Mouse (Mus musculus): ENCODE data around the gene Hmox1.
A peak's percentile ranks its signal among the peaks of the same experiment; 100 is the strongest.

Gene Hmox1

GRCm38 (mm10) chr8:75082181-75082805 lies 11.1 kb upstream of the Hmox1 start:
- Histone ChIP-seq H3K4me3 (replicated peaks; ENCODE audit: low read length) (no peak overlapping the region), H3K4me1 (replicated peaks; ENCODE audit: low read depth, low read length) (peaks cover 37% of the 10 kb centered on the region), H3K36me3 (ENCODE audit: insufficient read depth, low read length) (no peaks in the 10 kb centered on the region), H3K9me3 (ENCODE audit: low read length) (peaks cover 36% of the 10 kb centered on the region), H3K27me3 (ENCODE audit: insufficient read depth, low read length) (no peaks in the 10 kb centered on the region)
- TF ChIP-seq POU5F1 (IDR thresholded peaks at IDR 0.05; ENCODE audit: borderline replicate concordance, low read length) = no peak
- no peak for TF ChIP-seq CTCF (conservative IDR thresholded peaks at IDR 0.05; ENCODE audit: low read length)
- TF ChIP-seq NANOG (IDR thresholded peaks at IDR 0.05; ENCODE audit: borderline replicate concordance, low read length) = no peak

GRCm38 (mm10) chr8:75083846-75084245 lies 9.6 kb upstream of the Hmox1 start:
- H3K4me1 ChIP-seq (replicated peaks; ENCODE audit: low read depth, low read length) = peaks cover 43% of the 10 kb centered on the region
- TF ChIP-seq POU5F1 (IDR thresholded peaks at IDR 0.05; ENCODE audit: borderline replicate concordance, low read length) (no peak), NANOG (IDR thresholded peaks at IDR 0.05; ENCODE audit: borderline replicate concordance, low read length) (no peak), CTCF (conservative IDR thresholded peaks at IDR 0.05; ENCODE audit: low read length) (no peak)
- H3K27me3 ChIP-seq (ENCODE audit: insufficient read depth, low read length) = no peaks in the 10 kb centered on the region
- H3K36me3 ChIP-seq (ENCODE audit: insufficient read depth, low read length) = no peaks in the 10 kb centered on the region
- H3K9me3 ChIP-seq (ENCODE audit: low read length) = peaks cover 35% of the 10 kb centered on the region
- H3K4me3 ChIP-seq (replicated peaks; ENCODE audit: low read length) = 0 out of 2 replicates have a peak overlapping the region, but pooled peaks have one; percentile 23

- peaks cover 30% of the 10 kb centered on the region for H3K9me3 ChIP-seq (ENCODE audit: low read length)
- peaks cover 50% of the 10 kb centered on the region for H3K4me1 ChIP-seq (replicated peaks; ENCODE audit: low read depth, low read length)
- TF ChIP-seq CTCF (conservative IDR thresholded peaks at IDR 0.05; ENCODE audit: low read length) = no peak
- no peak for TF ChIP-seq POU5F1 (IDR thresholded peaks at IDR 0.05; ENCODE audit: borderline replicate concordance, low read length)
- TF ChIP-seq NANOG (IDR thresholded peaks at IDR 0.05; ENCODE audit: borderline replicate concordance, low read length) = no peak
- no peaks in the 10 kb centered on the region for H3K27me3 ChIP-seq (ENCODE audit: insufficient read depth, low read length)
- H3K36me3 ChIP-seq (ENCODE audit: insufficient read depth, low read length) = no peaks in the 10 kb centered on the region
- no peak overlapping the region for H3K4me3 ChIP-seq (replicated peaks; ENCODE audit: low read length)
Observed at GRCm38 (mm10) chr8:75084382-75085064, 8.9 kb upstream of the Hmox1 start.

GRCm38 (mm10) chr8:75086002-75086401 lies 7.4 kb upstream of the Hmox1 start:
- 0 out of 2 replicates have a peak, but pooled peaks cover 3% of the 10 kb centered on the region for H3K27me3 ChIP-seq (ENCODE audit: insufficient read depth, low read length)
- H3K4me1 ChIP-seq (replicated peaks; ENCODE audit: low read depth, low read length) = peaks cover 64% of the 10 kb centered on the region
- peaks cover 27% of the 10 kb centered on the region for H3K9me3 ChIP-seq (ENCODE audit: low read length)
- H3K4me3 ChIP-seq (replicated peaks; ENCODE audit: low read length) = no peak overlapping the region
- H3K36me3 ChIP-seq (ENCODE audit: insufficient read depth, low read length) = no peaks in the 10 kb centered on the region
- TF ChIP-seq CTCF (conservative IDR thresholded peaks at IDR 0.05; ENCODE audit: low read length) (no peak), POU5F1 (IDR thresholded peaks at IDR 0.05; ENCODE audit: borderline replicate concordance, low read length) (no peak), NANOG (IDR thresholded peaks at IDR 0.05; ENCODE audit: borderline replicate concordance, low read length) (no peak)

GRCm38 (mm10) chr8:75087127-75087526 lies 6.3 kb upstream of the Hmox1 start:
- Histone ChIP-seq H3K4me1 (replicated peaks; ENCODE audit: low read depth, low read length) (peaks cover 70% of the 10 kb centered on the region), H3K27me3 (ENCODE audit: insufficient read depth, low read length) (peaks cover 7% of the 10 kb centered on the region; the same call in 1 of the 2 replicates), H3K36me3 (ENCODE audit: insufficient read depth, low read length) (no peaks in the 10 kb centered on the region), H3K4me3 (replicated peaks; ENCODE audit: low read length) (no peak overlapping the region), H3K9me3 (ENCODE audit: low read length) (peaks cover 16% of the 10 kb centered on the region)
- TF ChIP-seq POU5F1 (IDR thresholded peaks at IDR 0.05; ENCODE audit: borderline replicate concordance, low read length) (no peak), CTCF (conservative IDR thresholded peaks at IDR 0.05; ENCODE audit: low read length) (no peak), NANOG (IDR thresholded peaks at IDR 0.05; ENCODE audit: borderline replicate concordance, low read length) (no peak)

GRCm38 (mm10) chr8:75088989-75089881 lies 4.2 kb upstream of the Hmox1 start:
- Histone ChIP-seq H3K36me3 (ENCODE audit: insufficient read depth, low read length) (no peaks in the 10 kb centered on the region), H3K4me3 (replicated peaks; ENCODE audit: low read length) (peak overlapping the region; percentile 30; the same call in 1 of the 2 replicates)
- peak; percentile 52; the same call in 1 of the 2 replicates for TF ChIP-seq NANOG (IDR thresholded peaks at IDR 0.05; ENCODE audit: borderline replicate concordance, low read length)
- no peak for TF ChIP-seq POU5F1 (IDR thresholded peaks at IDR 0.05; ENCODE audit: borderline replicate concordance, low read length)
- no peak for TF ChIP-seq CTCF (conservative IDR thresholded peaks at IDR 0.05; ENCODE audit: low read length)

GRCm38 (mm10) chr8:75090781-75091365 lies 2.5 kb upstream of the Hmox1 start:
- Histone ChIP-seq H3K4me3 (replicated peaks; ENCODE audit: low read length) (no peak overlapping the region), H3K36me3 (ENCODE audit: insufficient read depth, low read length) (peaks cover 12% of the 10 kb centered on the region), H3K9me3 (ENCODE audit: low read length) (no peaks in the 10 kb centered on the region), H3K4me1 (replicated peaks; ENCODE audit: low read depth, low read length) (peaks cover 65% of the 10 kb centered on the region), H3K27me3 (ENCODE audit: insufficient read depth, low read length) (peaks cover 7% of the 10 kb centered on the region; the same call in 1 of the 2 replicates)
- TF ChIP-seq NANOG (IDR thresholded peaks at IDR 0.05; ENCODE audit: borderline replicate concordance, low read length) (no peak), CTCF (conservative IDR thresholded peaks at IDR 0.05; ENCODE audit: low read length) (no peak), POU5F1 (IDR thresholded peaks at IDR 0.05; ENCODE audit: borderline replicate concordance, low read length) (no peak)

More at GRCm38 (mm10) chr8:75088989-75089881, 4.2 kb upstream of the Hmox1 start:
- Histone ChIP-seq H3K9me3 (ENCODE audit: low read length) (no peaks in the 10 kb centered on the region), H3K27me3 (ENCODE audit: insufficient read depth, low read length) (peaks cover 7% of the 10 kb centered on the region; the same call in 1 of the 2 replicates), H3K4me1 (replicated peaks; ENCODE audit: low read depth, low read length) (peaks cover 68% of the 10 kb centered on the region)

Data from E14TG2a.4 (cell line).